Mouse (Mus musculus) adipocyte (in vitro differentiated cells): ENCODE data around the gene Cldn7.
"Not testable (repeated sequence)": the region's sequence is repeated elsewhere in the genome, so short reads cannot be mapped to it uniquely, and the experiment has no call there.

ENCODE experiments used
- DNase-seq: peaks from one replicate; pipeline ENCODE4 v3.0.0-alpha.2; 2016; ENCODE audit warnings: low spot score

The Cldn7 gene

GRCm38 (mm10) chr11:69964650-69965270 is at the start of gene Cldn7:
Gene Cldn7 (plus strand): TSS chr11:69964779.
- DNase-seq = no peak

DNA sequence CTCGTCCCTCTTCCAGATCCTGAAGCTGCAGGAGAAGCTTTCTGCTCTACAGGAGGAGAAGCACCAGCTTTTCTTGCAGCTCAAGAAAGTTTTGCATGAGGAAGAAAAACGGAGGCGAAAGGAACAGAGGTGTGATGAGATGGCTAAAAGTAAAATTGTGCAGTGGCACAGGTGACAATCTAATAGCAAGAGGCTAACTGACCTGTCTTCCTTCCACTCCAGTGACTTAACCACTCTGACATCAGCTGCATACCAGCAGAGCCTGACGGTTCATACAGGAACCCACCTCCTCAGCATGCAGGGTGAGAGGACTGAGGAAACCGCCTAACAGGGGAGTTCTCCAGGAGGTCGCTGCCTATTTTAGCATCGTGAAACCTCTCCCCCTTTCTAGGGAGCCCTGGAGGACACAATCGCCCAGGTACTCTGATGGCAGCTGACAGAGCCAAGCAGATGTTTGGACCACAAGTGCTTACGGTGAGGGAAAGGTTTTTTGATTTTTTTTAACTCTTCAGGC is 49.6 kb upstream of the Cldn7 start:
- no peak for DNase-seq

- DNase-seq = no peak
Observed at GRCm38 (mm10) chr11:69915667-69916627, 48.6 kb upstream of the Cldn7 start.

GRCm38 (mm10) chr11:69916652-69917378 is 47.8 kb upstream of the Cldn7 start:
- DNase-seq = not testable (repeated sequence)

GRCm38 (mm10) chr11:69917379-69917948 is 47.1 kb upstream of the Cldn7 start:
- no peak for DNase-seq

GRCm38 (mm10) chr11:69918118-69918517 is 46.5 kb upstream of the Cldn7 start:
- no peak for DNase-seq

DNA sequence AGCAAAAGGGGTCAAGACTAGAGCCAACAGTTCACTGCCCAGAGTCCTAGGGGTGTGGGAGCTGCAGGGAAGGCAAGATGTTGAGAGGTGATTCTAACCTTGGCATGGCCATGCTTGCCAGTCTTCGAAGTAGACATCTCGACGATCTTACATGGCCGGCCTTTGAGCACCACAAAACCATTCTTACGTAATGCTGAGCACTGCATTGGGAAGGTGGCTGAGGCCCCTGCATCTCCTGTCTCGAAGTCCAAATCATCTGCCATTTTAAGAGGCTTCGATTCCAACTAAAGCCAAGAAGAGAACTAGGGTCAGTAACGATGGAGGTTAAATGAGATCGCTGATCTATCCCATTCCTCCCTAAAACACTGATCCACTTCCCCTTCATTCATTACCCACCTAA is 45.5 kb upstream of the Cldn7 start:
- no peak for DNase-seq

DNA sequence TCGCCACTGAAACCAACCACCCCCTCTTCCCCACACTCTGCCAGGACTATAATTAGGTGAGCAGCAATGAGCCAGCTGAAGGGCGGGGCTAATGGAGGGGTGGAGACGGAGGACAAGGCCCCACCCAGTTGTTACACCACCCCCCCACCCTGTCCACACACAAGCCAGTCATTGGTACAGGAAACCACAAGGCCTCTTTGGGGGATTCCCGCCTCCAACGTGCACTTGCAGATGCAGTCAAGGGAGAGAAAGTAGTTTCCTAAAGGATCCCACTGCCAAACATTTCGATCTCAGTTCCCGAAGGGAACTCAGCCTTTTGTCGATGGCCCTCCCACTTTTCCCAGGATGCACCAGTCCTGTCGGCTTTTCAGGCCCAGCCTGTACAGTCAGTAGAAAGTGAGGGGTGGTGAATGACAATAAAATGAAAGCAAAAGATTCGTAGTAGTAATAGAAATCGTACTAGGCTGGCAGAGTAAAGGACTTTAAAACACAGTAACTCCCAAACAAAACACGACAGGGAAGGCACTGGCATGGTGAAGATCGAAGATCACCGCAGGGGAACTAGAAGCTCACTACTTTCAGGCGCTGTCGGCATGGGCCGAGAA is 44.8 kb upstream of the Cldn7 start:
- peak; percentile 87 for DNase-seq

DNA sequence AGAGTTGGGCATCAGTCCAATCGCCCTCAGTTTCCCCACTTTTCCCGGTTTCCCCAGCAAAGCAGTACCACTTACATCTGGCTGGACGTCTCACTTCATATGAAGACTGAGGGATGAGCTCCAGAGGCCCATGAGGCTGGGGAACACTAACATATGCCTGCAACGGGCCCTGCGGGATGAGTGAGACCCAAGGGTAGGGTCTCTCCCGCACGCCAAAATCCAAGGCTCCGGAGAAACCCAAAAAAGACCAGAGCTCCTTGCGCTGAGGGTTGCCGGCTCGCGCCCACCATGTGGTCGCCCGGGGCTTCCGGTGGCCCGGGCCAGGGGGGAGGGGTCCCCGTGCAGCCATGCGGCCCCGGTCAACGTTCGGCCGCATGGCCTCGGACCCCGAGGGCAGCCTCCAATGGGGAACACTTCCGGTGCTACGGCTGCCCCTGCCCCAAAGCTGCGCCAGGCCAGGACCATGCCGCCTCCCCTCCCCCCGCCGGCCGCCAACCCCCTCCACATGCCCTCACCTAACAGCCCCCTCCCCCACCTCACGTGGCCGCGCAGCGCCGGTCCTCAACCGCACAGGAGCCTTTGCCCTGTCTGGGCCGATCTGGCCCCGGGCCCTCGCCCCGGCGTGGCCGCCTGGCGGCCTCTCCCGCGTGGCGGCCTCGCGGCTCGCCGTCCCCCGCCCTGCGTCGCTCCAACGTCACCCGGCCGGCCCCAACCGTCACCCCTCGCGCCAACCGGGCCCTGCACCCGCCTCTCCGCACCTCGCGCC is 44.1 kb upstream of the Cldn7 start:
- DNase-seq = peak; percentile 31

DNA sequence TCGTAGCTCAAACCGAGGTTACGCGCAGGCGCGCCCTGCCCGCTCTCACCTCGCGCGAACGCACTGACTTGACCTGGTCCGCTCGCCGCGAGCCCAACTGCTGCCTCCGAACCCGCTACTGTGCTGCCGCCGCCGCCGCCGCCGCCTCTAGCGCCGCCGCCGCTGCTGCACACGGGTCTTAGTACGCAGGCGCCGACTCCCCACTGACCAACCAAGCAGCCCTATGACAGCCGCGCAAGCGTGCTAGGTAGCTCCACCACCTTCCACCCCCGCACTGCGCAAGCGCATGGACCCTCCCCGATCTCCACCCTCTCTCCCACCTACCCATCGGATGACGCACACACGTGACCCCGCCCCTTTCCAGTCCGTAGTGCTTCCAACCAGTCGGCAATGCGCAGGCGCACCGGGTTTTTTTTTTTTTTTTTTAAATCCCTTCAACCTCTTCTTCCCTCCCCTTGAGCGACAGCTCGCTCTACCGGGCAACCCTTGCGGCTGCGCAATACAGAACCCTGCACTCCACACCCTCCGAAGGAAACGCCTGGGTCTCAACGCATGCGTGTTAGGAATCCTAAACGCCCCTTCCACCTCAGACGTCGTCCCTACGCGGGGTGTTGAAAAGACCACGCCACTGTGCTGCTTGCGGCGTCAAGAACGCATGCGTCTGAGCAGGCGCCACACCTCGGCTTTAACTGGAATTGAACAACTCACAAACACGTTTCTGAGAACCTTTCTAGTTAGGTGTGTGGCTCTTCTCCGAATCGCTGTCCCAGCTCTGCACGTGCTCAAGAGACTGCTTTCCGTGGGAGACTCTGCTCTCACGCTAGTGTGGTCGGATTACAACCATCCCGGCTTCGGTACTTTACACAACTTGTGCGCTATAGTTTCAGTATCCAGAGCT is 43.2 kb upstream of the Cldn7 start, which contains the start of gene Eif5a:
TSS of gene Eif5a (minus strand) at position 845 of the 898 bp plus-strand sequence.
- DNase-seq = peak; percentile 100

DNA sequence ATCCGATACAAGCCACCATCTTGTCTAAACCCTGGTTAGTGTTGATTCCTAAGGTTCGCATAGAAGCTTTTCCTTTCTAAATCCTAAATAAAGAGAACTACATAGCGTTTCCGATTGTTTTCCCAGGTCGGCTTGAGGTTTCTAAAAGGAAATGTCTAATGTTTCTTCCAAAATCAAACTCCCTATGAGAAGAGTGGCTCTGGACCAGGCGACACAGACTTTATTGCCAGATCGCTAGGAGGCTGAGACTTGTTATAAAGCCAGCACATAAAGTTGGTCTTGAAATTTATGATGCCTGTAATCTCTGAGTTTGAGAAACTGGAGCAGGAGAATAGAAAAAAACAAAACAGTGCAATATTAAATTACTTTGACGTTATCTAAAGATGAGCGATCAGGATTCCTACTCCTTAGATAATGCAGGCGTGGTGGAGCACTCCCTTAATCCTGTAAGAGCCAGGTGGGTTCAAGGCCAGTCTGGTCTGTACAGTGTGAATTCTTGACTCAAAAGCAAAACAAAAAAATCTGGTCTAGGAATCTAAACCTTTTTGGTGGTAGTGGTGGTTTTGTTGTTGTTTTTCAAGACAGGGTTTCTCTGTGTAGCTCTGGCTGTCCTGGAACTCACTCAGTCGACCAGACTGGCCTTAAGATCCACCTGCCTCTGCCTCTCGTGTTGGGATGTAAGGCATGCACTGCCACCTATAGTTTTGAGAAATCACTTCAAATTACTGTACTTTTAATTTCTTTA is 42.4 kb upstream of the Cldn7 start:
- no peak for DNase-seq

GRCm38 (mm10) chr11:69922796-69923195 is 41.8 kb upstream of the Cldn7 start:
- no peak for DNase-seq

- no peak for DNase-seq
Observed at GRCm38 (mm10) chr11:69927501-69927900, 37.1 kb upstream of the Cldn7 start.

- DNase-seq = no peak
Observed at GRCm38 (mm10) chr11:69929712-69930111, 34.9 kb upstream of the Cldn7 start.

GRCm38 (mm10) chr11:69930176-69930575 is 34.4 kb upstream of the Cldn7 start:
- not testable (repeated sequence) for DNase-seq

DNA sequence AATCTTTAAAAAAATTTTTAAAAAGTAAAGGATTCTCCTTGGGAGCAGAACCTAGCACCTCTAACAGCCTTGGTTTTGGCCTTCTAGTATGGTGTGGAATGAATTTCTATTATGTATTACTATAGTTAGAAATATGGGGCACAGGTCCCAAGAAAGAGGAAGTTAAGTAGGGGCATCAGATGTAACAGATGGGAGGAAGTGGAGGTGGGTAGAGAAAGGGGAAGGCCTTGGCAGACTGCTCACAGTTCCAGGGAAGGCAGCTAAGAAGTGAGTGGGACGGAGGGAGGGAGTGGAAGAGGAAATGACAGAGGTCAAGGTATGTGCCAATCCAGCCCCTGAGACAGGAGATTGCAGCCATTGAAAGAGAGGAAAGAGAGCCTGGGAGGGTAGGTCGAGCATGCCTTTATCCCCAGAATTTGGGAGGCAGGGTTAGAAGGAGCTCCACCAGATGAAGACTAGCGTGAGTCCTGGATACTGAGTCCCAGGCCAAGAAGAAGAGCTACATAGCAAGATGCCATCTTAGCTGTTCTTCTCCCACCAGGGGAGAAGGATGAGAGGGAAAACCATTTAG is 33.5 kb upstream of the Cldn7 start:
- DNase-seq = no peak

GRCm38 (mm10) chr11:69931769-69932168 is 32.8 kb upstream of the Cldn7 start:
- no peak for DNase-seq

DNA sequence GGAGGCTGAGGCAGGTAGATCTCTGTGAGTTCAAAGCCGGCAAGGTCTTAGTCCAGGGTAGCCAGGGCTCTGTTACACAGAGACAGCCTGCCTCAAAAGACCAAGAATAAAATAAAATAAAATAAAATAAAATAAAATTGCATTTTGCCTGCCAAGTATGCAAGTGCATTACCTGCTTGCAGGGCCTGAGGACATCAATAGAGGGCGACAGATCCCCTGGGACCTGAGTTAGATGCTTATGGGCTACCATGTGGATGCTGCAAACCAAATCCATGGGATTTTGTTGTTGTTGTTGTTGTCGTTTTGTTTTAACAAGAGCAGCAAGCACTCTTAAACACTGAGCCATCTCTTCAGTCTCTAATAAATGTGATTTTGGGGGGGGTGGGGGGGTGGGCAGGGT is 32.3 kb upstream of the Cldn7 start:
- no peak for DNase-seq

DNA sequence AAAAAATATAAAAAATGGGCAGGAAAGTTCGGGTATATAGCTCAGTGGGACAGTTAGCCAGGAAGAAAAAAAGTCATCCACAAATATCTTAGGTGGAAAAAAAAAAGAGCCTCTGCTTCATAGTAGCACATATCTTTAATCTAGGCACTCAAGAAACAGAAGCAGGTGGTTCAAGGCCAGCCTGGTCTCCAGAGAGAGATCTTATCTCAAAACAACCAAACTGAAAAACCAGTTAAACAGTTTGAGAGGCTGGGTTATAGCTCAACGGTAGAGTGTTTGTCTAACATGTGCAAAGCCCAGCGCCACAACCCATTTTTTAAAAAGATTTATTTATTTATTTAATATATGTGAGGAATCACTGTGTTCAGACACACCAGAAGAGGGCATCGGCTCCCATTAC is 31.5 kb upstream of the Cldn7 start:
- DNase-seq = no peak
